Comparison of ENCODE assay signal across 23 mouse cellular contexts in genomic region chr3:123191602-123192001, GRCm38 (mm10).
"Had no signal": no experiment of that assay in that cellular context is flagged by ENCODE, and none has a peak within 500 bp of the region (broad histone marks: within the 10 kb centered on the region; RNA-seq: fewer than 3 reads in every experiment).

No protein-coding gene starts in this region.

- H3K36me3 ChIP-seq: heart, embryonic 12.5 days; hindbrain, embryonic 13.5 days; hindbrain, embryonic 15.5 days; kidney, embryonic 15.5 days; limb, embryonic 12.5 days; liver, embryonic 13.5 days had no signal

- H3K9me3 ChIP-seq: heart, embryonic 12.5 days; hindbrain, embryonic 13.5 days; hindbrain, embryonic 15.5 days; kidney, embryonic 15.5 days; limb, embryonic 12.5 days; liver, embryonic 13.5 days had no signal

- H3K27ac ChIP-seq: hindbrain, embryonic 13.5 days; hindbrain, embryonic 15.5 days; hindbrain, postnatal 0 days; kidney, embryonic 15.5 days; kidney, postnatal 0 days; limb, embryonic 12.5 days; liver, embryonic 13.5 days had no signal

- H3K27me3 ChIP-seq: heart, embryonic 12.5 days; hindbrain, embryonic 13.5 days; hindbrain, embryonic 15.5 days; kidney, embryonic 15.5 days; liver, embryonic 13.5 days had no signal

- ATAC-seq: forebrain, postnatal 0 days; hindbrain, postnatal 0 days; intestine, embryonic 16.5 days had no signal

- H3K4me3 ChIP-seq: heart, embryonic 12.5 days; hindbrain, embryonic 13.5 days; hindbrain, embryonic 15.5 days; kidney, embryonic 15.5 days; limb, embryonic 12.5 days; liver, embryonic 13.5 days had no signal

- H3K4me1 ChIP-seq: hindbrain, embryonic 15.5 days; liver, embryonic 13.5 days had no signal

- DNase-seq: forebrain, postnatal 0 days; gastrocnemius, postnatal 14 days; gastrocnemius, postnatal 36 days; heart, adult 18-20 months; heart, postnatal 14 days; heart, postnatal 36 days; kidney, adult 11 months; kidney, adult 2 months; kidney, adult 9 months; kidney, postnatal 14 days; kidney, postnatal 36 days; layer of hippocampus, adult 9-11 months; left cerebral cortex, postnatal 4 days; liver; liver, embryonic 13.5 days had no signal
